Comparison of ENCODE assay signal across 9 mouse cellular contexts in the genomic region with DNA sequence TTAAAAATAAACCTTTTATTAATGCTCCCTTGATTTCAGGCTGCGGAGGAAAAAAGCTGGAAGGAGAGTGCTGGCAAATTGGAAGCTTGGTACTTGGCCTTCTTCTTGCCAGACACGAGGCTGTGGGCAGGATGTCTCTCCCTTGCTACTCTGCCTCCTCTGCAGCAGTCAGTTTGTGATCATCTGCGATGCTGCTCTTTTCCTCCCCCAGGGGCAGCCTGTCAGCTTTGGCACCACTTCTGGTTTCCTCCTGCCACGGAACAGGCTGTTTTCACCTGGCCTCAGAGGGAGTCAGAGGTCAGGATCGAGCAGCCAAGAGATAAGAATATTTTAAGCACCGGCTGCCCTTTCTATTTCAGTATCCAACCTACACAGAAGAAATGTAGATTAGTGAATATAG. TPM values are rescaled to one million over a fixed set of nuclear protein-coding genes. Genes with fewer than 3 reads are reported as not detected.
DNase-seq lines count a peak whose midpoint lies in the region; ATAC-seq lines count a peak whose summit lies in the region.
"Had no signal": no experiment of that assay in that cellular context is flagged by ENCODE, and none has a peak within 500 bp of the region (broad histone marks: within the 10 kb centered on the region; RNA-seq: fewer than 3 reads in every experiment).

No protein-coding gene starts in this region.

- peak; percentile 91; the same call in 1 of the 2 replicates for ATAC-seq in cerebellum, adult (ENCODE audit: insufficient number of reproducible peaks, low FRiP score, low TSS enrichment)
- ATAC-seq in erythroid progenitor cell, adult 5-6 weeks (replicated peaks; ENCODE audit: low FRiP score, poor library complexity, severe bottlenecking) = peak; percentile 67

- 33% methylated on average over 6 of the region's 6 CpGs for WGBS in forebrain, embryonic 10.5 days

- peaks cover 4% of the 10 kb centered on the region for H3K4me1 ChIP-seq in forebrain, embryonic 10.5 days

- no peak overlapping the region for H3K27ac ChIP-seq in forebrain, embryonic 10.5 days

- no peak overlapping the region for H3K4me3 ChIP-seq in forebrain, embryonic 10.5 days

- no peaks in the 10 kb centered on the region for H3K27me3 ChIP-seq in forebrain, embryonic 10.5 days (ENCODE audit: poor library complexity, severe bottlenecking)

- no peak for DNase-seq in cerebellum, postnatal 4 days (ENCODE audit: low spot score in 2 of 2)
- DNase-seq in brain, adult 2 months (ENCODE audit: low read depth, low spot score) = peak; percentile 79
- peak; percentile 62 for DNase-seq in heart, postnatal 4 days
- no peak for DNase-seq in forebrain, embryonic 10.5 days (ENCODE audit: extremely low spot score, low spot score)
- no peak for DNase-seq in lung, postnatal 10 days
- DNase-seq in lung, postnatal 4 days = no peak
- DNase-seq: gastrocnemius, postnatal 14 days had no signal

- no peaks in the 10 kb centered on the region for H3K9me3 ChIP-seq in forebrain, embryonic 10.5 days

- no peaks in the 10 kb centered on the region for H3K36me3 ChIP-seq in forebrain, embryonic 10.5 days (replicated peaks)

RNA-seq across cellular contexts. Expression of a gene that starts 25.2 kb away (rescaled TPM):
- not detected in 2 replicates for total RNA-seq in erythroid progenitor cell, adult 5-6 weeks (2015; ENCODE audit: low replicate concordance)
- 1.8 TPM in 1 of 2 replicates, not detected in the other for total RNA-seq in erythroid progenitor cell, adult 5-6 weeks (2017; ENCODE audit: low replicate concordance)
- total RNA-seq in heart, postnatal 4 days (2021) = 100 to 1,000 TPM; 148 to 160 TPM
- polyA plus RNA-seq in forebrain, embryonic 10.5 days (2016; fragmentation: Nextera tagmentation; extraction: Ambion mirVana) = 2.3 and 4.2 TPM in 2 replicates

Comparison
In these comparisons a context has a peak if more than half of its experiments do, and no peak if none do; other contexts are left out.
1. DNase-seq: peak in brain, adult 2 months (single experiment) and heart, postnatal 4 days (single experiment); none in cerebellum, postnatal 4 days (0 of 2), forebrain, embryonic 10.5 days (single experiment), lung, postnatal 10 days (single experiment) and lung, postnatal 4 days (0 of 2).
2. RNA of a gene that starts 25.2 kb away (total RNA-seq): 148 to 160 TPM in heart, postnatal 4 days; 1.8 TPM in erythroid progenitor cell, adult 5-6 weeks; every median in the first group is over 10 times any median in the second.